Mouse (Mus musculus): ENCODE results near the gene Cgas. TPM values are rescaled to one million over a fixed set of nuclear protein-coding genes. Genes with fewer than 3 reads are reported as not detected.
"Not testable (repeated sequence)": the region's sequence is repeated elsewhere in the genome, so short reads cannot be mapped to it uniquely, and the experiment has no call there.

The Cgas gene
- total RNA-seq (2021): under 1 TPM; 0.19 to 0.20 TPM
- long read RNA-seq, experiment 1, partial matches to known transcripts: 0 of 1 reads
- long read RNA-seq, experiment 1, other reads (novel, unspliced or antisense): 1 of 1 reads
- long read RNA-seq, experiment 2: 0 reads

DNA sequence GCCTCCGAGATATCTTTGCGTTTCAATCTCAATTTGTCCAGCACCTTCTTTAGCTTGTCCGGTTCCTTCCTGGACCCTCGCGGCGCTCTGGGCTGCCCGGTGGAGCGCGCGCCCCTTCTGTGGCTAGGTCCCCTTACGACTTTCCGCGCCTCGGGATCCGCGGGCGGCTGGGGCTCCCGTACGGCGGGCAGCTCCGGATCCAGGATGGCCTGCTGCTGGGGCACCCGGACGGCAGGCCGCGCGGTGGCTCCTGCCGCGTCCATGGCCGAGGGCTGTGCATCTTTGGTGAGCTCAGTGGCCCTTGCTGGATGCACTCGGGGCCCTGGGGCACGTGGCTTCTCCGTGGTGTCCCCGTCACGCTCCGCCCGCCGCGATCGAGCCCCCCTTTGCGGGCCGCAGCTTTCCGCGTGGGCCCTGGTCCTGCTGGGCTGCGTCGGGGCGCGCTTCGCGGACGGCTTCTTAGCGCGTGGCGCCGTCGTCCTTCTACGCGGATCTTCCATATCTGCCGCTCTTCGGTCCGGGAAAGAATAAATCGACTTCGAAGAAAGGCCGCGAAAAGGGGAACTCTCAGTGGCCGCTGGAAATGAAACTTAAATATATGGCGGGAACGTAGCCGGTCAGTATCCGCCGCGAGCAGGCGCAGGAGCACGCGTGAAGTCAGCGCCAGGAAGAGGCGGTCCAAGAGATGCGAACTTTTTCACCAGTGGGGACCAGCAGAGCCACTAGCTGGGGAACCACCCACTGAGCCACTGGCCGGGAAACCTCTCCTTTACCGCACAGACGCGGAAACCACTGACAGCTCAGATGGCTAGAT is at the start of gene Cgas:
Cgas (minus strand) TSS at position 659 of the 814 bp plus-strand sequence.
- DNase-seq: peak; percentile 60

DNA sequence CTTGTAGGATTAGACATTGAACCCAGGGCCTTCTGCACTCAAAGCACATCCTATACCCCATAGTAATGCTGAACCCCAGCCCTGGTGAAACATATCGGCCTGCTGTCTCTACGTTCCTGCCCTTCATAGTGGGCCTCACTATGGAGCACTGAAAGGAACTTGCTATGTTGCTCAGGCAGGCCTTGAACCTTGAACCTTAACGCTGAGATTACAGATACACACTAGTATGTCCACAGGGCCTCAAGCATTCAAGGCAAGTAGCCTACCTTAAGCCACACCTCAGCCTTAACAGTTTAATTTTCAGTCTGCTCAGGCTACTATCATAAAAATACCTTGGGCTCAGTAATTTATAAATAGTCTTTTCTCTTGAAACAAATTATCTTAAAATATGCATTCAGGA is 49.2 kb upstream of the Cgas start:
- DNase-seq: no peak

DNA sequence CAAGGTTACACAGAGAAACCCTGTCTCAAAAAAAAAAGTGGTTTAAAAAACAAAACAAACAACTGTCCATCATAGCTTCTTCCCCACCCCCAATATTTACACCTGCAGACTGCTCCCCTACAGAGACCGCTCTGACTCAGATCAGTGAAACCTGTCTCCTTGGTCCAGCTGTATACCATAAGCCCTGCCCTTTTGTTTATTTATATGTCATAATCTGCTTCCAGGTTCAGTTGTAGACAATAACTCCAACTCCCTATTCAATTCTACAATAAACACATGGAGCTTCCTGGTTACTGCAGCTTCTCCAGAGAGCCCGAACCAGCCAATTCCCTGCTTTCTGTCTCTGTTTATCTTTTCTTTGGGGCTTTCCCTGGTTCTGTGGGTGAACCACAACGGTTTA is 48.1 kb upstream of the Cgas start:
- no peak for DNase-seq

DNA sequence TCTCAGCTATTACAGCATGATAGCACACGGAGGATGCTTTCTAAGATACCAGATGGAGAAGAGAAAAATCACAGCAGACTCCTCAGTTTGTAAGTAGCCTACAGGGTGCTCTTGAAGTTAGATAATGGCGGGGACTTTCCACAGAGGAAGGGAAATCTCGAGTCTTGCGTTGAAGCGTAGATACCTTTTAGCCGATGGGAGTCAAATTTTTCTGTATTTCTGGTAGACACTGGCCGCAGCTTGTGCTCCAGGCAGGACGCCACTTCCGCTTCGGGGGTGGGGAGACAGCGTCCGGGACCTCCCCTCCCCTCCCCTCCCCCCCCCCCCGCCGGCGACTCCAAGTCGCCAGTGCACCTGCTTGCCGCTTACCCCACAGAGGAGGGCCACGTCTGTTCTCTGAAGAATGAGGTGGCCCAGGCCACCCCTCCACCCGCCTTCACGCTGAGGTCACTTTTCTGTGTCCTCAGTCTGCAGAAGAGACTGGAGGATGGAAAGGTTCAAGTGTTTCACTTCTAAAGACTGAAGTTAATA is 45.9 kb upstream of the Cgas start, which contains the start of gene Eef1a1:
Eef1a1 (minus strand) TSS at position 262 of the 531 bp plus-strand sequence.
- DNase-seq: peak; percentile 26

DNA sequence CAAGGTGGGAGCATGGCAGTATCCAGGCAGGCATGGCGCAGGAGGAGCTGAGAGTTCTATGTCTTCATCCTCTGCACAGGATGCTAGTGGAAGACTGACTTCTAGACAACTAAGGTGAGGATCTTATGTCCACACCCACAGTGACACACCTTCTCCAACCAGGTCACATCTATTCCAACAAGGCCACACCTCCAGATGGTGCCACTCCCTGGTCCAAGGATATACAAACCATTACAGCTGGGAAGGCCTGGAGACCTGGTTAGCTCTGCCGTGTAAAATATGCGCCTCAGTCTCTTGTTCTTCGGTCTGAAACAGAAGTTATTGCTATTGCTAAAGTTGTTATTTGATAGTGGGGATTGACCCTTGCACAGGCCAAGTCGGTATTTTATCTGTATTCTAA is 45.0 kb upstream of the Cgas start:
- not testable (repeated sequence) for DNase-seq

DNA sequence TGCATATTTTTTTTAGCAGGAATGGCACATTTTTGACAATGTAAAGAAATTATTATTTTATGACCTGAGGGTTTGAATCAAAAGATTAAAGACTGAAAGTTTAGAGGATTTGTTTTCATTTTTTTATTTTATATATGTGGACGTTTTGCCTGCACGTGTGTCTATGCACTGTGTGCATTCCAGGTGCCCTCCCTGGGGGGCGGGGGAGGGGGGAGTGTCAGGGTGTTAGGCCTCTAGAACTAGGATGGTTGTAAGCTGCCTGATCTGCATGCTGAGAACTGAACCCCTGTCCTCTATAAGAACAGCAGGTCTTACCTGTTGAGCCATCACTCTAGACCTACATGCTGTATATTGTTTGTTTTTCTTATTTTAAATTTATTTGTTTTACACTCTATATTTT is 41.6 kb upstream of the Cgas start:
- DNase-seq: no peak

DNA sequence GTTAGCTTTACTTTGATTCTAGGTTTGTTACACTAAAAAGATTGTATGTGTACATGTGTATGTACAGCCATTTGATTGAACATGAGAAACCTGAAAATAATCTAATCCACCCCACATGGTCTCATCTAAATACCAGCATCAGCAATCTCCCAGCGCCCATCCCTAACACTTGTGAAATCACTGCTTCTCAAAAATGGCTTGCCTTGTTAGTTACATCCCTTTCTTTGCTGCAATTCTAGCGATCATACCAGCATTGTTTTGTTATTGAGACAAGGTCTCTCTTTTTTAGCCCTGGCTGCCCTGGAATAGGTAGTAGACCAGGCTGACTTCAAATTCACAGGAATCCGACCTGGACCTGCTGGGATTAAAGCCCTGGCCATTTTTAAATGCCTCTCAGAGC is 39.3 kb upstream of the Cgas start:
- no peak for DNase-seq

DNA sequence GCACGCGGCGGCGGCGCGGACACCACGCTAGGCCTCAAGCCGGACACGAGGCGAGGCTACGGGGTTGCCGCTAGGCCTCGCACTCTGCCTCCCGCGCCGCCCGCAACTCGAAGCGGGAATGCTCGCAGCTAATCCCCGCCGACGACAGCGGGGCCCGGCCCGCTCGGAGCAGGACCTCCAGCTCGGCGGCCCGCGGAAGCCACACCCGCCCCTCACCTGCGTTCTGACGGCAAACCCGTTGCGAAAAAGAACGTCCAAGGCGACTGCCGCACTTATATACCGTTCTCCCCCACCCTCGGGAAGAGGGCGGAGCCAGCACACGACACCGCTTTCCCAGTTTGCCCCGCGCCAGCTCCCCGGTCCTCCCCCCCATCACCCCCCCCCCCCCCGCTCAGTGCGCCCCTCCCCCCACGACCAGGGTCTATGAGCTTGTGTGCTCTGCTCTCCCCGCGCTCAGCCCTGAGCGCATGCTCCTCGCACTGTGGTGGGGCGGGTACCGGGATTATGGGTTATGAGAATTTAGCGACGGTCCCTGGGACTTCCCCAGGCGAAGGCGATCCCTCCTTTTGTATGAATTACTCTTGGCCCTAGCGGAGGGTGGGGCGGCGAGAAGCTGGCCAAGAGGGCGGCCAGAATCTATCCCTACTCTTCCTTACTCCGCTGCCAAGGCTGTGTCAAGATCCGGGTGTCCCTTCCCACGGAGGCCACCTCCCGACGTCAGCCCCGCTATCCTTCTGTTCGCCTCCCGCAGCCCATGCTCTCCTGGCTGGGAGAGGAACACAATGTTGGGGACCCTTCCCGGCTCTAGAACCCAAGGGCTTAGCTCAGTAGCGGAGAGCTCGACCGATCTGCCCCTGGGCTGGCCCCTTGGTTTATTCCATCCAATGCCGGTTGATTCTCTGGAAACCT is 38.6 kb upstream of the Cgas start:
- peak; percentile 96 for DNase-seq

DNA sequence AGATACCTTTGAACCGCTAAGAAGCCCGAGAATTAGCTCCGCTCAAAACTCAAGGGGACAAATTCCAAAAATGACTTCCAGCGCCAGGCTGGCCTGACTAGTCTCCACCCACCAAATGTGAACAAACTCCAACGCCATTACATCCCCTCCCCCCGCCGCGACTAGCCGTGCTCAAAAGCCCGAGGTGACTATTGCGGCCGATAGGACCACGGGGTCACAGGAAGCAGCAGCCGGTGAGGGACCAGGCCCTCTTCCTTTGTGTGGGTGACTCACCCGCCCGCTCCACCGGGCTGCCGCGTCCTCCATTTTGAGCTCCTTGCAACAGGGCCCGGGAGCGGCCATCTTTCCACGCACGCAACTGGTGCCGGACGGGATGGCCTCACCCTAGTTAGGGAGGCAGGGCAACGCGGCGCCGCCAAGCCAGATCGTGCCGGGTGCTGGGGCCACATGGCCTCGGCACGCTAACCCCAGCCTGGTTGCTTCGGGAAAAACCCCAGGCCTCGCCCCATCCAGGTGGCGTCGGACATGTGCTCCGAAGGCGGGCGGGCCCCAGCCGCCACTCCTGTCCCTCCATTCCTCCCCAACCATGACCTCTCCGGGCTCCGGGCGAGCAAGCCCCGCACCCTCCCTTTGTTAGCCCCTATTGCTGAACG is 37.8 kb upstream of the Cgas start:
- peak; percentile 72 for DNase-seq

DNA sequence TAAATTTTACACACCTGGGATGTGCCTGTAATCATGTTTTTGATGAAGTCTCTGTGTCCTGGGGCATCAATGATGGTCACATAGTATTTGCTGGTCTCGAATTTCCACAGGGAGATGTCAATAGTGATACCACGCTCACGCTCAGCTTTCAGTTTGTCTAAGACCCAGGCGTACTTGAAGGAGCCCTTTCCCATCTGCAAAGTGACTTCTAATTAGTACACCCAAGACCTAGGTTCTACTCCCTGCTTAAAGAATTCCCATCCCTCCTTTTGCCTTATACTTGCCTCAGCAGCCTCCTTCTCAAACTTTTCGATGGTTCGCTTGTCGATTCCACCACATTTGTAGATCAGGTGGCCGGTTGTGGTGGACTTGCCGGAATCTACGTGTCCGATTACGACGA is 37.2 kb upstream of the Cgas start:
- not testable (repeated sequence) for DNase-seq

DNA sequence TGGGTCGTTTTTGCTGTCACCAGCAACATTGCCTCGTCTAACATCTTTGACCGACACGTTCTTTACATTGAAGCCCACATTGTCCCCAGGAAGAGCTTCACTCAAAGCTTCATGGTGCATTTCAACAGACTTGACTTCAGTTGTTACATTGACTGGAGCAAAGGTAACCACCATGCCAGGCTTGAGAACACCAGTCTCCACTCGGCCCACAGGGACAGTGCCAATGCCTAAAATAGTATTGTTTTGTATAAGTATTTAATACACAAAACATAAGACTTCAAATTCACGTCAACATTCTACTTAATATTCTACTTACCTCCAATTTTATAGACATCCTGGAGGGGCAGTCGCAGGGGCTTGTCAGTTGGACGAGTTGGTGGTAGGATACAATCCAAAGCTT is 36.3 kb upstream of the Cgas start:
- not testable (repeated sequence) for DNase-seq

DNA sequence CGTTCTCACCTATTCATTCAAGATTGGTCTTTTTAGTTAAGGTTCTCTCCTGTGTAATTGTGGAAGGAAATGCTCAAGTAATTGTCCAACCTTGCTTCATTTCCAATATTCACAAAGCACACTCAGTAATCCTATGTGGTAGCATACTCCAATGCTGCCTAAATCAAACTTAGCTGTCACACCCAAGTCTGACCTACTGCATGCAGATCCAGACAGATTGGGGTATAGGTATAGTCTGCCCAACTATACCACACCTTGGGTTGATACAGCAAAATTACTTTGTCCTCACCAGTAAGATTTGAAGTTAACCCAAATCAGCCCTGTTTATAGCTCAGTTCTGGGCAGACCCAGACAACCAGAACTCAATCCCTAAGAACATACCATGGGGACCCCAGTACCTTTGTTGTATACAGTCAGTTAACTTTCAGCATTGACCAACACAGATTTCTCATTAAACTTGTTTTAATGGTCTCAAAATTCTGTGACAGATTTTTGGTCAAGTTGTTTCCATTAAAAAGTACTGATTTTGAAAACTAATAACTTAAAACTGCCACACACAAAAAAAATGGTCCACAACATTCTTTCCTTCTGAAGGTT is 35.1 kb upstream of the Cgas start:
- not testable (repeated sequence) for DNase-seq

DNA sequence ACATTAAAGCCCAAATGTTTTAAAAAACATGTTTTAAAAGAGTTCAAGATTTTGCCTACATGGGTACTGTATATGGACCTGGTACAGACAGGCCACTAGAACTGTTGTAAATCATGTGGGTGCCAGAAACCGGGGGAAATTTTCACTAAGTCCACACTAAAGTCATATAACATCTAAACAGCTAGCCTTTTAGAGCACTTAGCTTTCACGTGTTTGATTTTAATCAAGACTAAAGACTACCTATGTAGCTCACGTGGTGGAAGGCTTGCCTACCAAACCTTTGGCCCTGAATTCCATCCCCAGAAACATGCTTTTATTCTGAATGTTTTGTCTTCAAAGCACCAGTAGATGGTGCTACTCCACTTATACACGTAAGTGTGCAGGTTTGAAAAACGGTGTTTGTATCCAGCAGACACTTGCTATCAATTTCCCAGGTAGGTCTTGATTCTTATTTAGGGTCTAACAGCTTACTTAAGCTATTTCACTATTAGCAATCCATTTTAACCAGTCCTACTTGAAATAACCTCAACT is 34.0 kb upstream of the Cgas start:
- no peak for DNase-seq

DNA sequence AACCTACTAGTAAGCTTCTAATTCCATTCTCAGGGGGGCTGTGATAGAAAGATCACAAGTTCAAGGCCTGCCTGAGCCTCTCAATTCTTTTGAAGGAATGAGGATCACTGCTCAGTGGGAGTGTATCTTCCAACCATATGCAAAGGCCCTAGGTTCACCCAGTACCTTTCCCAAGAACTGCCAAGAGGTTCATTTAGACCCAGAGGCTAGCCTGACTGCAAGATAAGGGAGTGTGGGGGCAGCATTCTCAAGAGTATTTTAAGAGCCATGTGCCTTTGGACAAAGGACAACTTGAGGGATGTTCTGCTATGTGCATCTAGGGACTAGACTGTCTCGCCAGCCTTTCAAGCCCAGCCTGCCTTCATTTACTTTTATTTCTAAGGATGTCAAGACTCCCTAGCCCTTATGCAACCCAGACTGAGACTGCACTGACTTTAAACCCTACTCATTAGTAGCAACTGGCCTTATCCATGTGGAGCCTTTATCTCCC is 33.5 kb upstream of the Cgas start:
- DNase-seq: no peak

DNA sequence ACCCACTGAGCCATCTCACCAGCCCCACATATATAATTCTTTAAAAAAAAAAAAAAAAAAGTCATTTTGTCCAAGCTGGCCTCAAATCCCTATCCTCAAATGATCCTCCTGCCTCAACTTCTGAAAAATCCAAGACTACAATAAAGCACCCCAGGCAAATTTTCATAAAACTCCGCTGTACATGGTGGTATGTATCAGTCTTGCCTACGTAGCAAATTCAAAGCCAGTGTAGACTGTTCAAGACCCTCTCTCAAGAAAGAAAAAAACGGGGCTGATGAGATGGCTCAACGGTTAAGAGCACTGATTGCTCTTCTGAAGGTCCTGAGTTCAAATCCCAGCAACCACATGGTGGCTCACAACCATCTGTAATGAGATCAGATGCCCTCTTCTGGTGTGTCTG is 32.8 kb upstream of the Cgas start:
- DNase-seq: no peak

DNA sequence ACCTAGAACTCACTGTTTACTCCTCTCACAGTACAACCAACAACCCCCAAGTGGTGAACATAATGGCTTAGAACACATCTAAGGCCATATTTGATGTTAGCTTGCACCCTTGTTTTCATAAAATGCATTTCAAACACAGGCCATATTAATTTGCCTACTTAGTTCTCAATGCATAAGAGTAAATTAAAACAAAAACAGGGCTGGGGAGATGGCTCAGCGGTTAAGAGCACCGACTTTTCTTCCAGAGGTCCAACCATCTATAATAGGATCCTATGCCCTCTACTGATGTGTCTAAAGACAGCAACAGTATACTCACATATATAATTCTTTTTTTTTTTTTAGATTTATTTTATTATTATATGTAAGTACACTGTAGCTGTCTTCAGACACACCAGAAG is 32.3 kb upstream of the Cgas start:
- no peak for DNase-seq

DNA sequence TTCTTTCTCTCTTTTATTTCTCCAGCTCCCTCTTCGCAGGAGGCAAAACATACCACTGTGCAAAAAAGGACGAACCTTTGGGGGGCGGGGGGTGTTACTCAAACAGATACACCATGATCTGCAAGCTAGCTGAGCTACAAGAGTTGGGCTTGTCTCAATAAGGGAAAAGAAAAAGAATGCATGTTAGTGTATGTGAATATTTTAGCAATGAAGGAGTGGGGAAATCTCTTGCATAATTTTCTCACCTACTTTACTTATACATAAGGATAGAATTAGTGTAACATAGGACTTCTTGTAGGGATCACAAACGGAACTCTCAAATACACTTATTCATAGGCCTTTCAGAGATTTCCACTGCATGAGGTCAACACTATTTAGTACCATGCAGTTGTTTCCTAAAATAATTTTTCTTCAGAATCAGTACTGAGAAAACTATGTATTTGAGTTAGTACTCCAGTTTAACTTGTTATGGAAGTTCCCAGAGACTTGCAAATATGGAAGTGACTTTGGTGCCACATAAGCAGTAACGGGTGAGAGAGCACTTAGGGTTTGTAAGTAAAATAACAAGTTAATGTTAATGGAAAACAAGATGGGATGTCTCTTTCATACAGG is 31.8 kb upstream of the Cgas start:
- DNase-seq: no peak

DNA sequence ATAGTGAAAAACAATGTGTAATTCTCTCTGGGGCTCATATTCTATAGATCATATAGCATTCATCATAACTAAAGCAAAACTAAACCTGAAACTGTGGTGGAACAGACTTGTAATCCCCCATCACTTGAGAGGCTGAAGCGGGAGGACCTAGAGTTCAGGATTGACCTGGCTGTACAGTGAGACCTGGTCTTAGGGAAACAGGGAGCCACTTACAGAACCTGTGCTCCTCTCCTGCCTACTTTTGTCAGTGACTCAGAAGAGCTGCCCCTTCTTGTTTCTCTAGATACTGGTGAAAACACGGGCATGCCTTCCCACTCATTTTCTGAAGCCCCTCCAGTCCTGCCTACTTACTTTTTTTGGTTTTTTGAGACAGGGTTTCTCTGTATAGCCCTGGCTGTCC is 31.2 kb upstream of the Cgas start:
- no peak for DNase-seq

DNA sequence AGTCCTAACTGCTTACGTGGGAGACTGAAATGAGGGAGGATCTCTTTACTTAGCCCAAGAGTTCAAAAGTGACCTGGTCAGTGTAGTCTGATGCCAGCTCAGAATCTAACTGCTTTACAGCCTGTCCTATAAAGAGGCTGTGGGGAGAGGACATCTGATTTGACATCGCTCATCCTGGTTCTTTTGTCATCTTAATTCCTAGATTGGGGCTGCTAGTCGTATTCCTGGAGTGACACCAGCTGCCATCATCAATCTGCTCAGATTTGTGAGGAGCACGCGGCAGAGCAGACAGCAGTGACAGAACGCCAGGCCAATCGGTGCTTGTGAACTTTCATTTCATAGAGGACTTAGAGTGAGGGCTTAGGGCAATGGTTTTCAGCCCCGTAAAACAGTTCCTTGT is 30.6 kb upstream of the Cgas start:
- no peak for DNase-seq

DNA sequence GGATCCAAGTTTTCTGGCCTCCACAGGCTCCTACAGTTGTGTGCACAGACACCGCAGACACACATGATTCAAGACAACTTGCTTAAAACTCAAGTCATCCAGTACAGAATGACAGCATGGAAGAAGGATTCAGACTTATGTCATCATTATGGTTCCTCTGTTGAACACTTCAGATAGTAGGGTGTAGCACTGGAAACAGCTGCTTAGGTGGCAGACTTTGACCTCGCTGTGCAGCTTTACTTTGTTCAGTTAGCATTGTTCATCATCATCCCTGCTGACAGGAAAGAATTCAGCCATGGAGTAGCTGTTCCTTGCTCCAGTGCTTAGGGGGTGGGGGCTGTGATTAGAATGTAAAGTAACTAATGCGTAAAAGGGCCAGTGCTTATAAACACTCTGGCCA is 22.7 kb upstream of the Cgas start:
- no peak for DNase-seq

DNA sequence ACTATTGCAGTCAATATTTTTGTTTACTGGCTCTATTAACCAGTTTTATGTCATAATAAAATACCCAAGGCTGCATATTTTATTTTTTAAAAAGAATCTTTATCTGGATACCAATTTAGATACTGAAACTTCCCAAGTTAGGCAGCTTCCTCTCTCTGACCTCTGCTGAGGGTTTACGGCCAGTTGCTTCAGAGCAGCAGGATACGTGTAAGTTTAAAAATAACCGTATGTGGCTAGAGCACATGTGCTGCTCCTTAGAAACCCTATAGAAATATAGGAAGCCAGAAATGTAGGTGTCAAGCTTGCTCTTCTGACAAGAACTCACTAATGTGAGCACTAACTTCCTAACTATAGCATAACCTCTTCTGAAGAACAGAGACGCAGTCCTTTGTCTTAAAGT is 20.3 kb upstream of the Cgas start:
- DNase-seq: no peak
